ENCODE assay signal across 8 mouse cellular contexts in genomic region chr11:118318678-118319077, GRCm38 (mm10). TPM values are rescaled to one million over a fixed set of nuclear protein-coding genes. Genes with fewer than 3 reads are reported as not detected.
DNase-seq lines count a peak whose midpoint lies in the region; ATAC-seq and TF ChIP-seq lines count a peak whose summit lies in the region.

No protein-coding gene starts in this region.

- no peak overlapping the region for H3K27ac ChIP-seq in liver, adult 2 months (replicated peaks; ENCODE audit: insufficient read depth, low read depth, low read length)
- H3K27ac ChIP-seq in liver, embryonic 12.5 days: no peak overlapping the region

- DNase-seq in cerebellum, postnatal 14 days: peak; percentile 45 to 70
- no peak for DNase-seq in cerebellum, adult 11-12 months
- peak; percentile 9 for DNase-seq in liver, adult 2 months (ENCODE audit: extremely low read depth, low read depth, low spot score)
- DNase-seq in lung, adult 18-20 months: peak; percentile 51 to 70
- DNase-seq in testis, postnatal 10 days (ENCODE audit: low spot score): peak; percentile 69

- no peak for ATAC-seq in liver, embryonic 12.5 days
- ATAC-seq in common myeloid progenitor, adult 5-6 weeks (replicated peaks; ENCODE audit: low read depth, poor library complexity, severe bottlenecking): peak; percentile 55; the same call in 1 of the 2 replicates
- no peak for ATAC-seq in erythroid progenitor cell, adult 5-6 weeks (replicated peaks; ENCODE audit: low FRiP score, poor library complexity, severe bottlenecking)

- H3K4me3 ChIP-seq in liver, adult 2 months (ENCODE audit: insufficient read depth, low read depth, low read length): no peak overlapping the region
- H3K4me3 ChIP-seq in liver, embryonic 12.5 days: no peak overlapping the region

- H3K9ac ChIP-seq in liver, adult 2 months (ENCODE audit: low read depth, low read length): no peak overlapping the region
- H3K9ac ChIP-seq in liver, embryonic 12.5 days: no peak overlapping the region

- H3K9me3 ChIP-seq in liver, embryonic 12.5 days (replicated peaks): no peaks in the 10 kb centered on the region

- H3K36me3 ChIP-seq in liver, adult 2 months (ENCODE audit: control insufficient read depth, insufficient read depth, low read length): no peaks in the 10 kb centered on the region
- H3K36me3 ChIP-seq in liver, embryonic 12.5 days: no peaks in the 10 kb centered on the region

- H3K4me1 ChIP-seq in liver, adult 2 months (ENCODE audit: control insufficient read depth, insufficient read depth, low read length): no peaks in the 10 kb centered on the region
- peaks cover 13% of the 10 kb centered on the region for H3K4me1 ChIP-seq in liver, embryonic 12.5 days

- no peak for TF ChIP-seq POLR2A in liver, adult 2 months (IDR thresholded peaks at IDR 0.05; ENCODE audit: extremely low read depth, insufficient read depth, low read length)

- no peaks in the 10 kb centered on the region for H3K79me2 ChIP-seq in liver, adult 2 months (ENCODE audit: control insufficient read depth, insufficient read depth, low read length)

- 63% methylated on average over 5 of the region's 5 CpGs for WGBS in liver, adult 2 months
- WGBS in liver, embryonic 12.5 days (ENCODE audit: insufficient replicate concordance): 44% methylated on average over 5 of the region's 5 CpGs

- no peaks in the 10 kb centered on the region for H3K27me3 ChIP-seq in liver, adult 2 months (ENCODE audit: control insufficient read depth, insufficient read depth, low read length)
- H3K27me3 ChIP-seq in liver, embryonic 12.5 days (replicated peaks): no peaks in the 10 kb centered on the region

- H3K4me2 ChIP-seq in liver, embryonic 12.5 days: no peak overlapping the region

- TF ChIP-seq CTCF in liver, adult 2 months (IDR thresholded peaks at IDR 0.05; ENCODE audit: low read depth, low read length): peak; percentile 71

RNA-seq across cellular contexts. Expression of gene Cep295nl, which starts 23.6 kb away (rescaled TPM):
- not detected in 2 replicates for total RNA-seq in liver, adult 2 months (2014; rRNA removed)
- not detected in 2 replicates for polyA plus RNA-seq in liver, adult 2 months (2012; rRNA removed)
- polyA plus RNA-seq in liver, embryonic 12.5 days (2016; fragmentation: Nextera tagmentation; extraction: Ambion mirVana): 0.08 and 0.11 TPM in 2 replicates
- not detected in 2 replicates for total RNA-seq in common myeloid progenitor, adult 5-6 weeks (2017)
- total RNA-seq in erythroid progenitor cell, adult 5-6 weeks (2015; ENCODE audit: low replicate concordance): not detected in 2 replicates
- total RNA-seq in erythroid progenitor cell, adult 5-6 weeks (2017; ENCODE audit: low replicate concordance): not detected in 2 replicates

RNA-seq across cellular contexts. Expression of gene Usp36, which starts 28.6 kb away (rescaled TPM):
- total RNA-seq in liver, adult 2 months (2014; rRNA removed): 2.7 and 4.0 TPM in 2 replicates
- 7.5 and 12.3 TPM in 2 replicates for polyA plus RNA-seq in liver, adult 2 months (2012; rRNA removed)
- 12.5 and 14.3 TPM in 2 replicates for polyA plus RNA-seq in liver, embryonic 12.5 days (2016; fragmentation: Nextera tagmentation; extraction: Ambion mirVana)
- 9.9 and 14.9 TPM in 2 replicates for total RNA-seq in common myeloid progenitor, adult 5-6 weeks (2017)
- 1.4 and 2.9 TPM in 2 replicates for total RNA-seq in erythroid progenitor cell, adult 5-6 weeks (2015; ENCODE audit: low replicate concordance)
- 0.90 and 0.91 TPM in 2 replicates for total RNA-seq in erythroid progenitor cell, adult 5-6 weeks (2017; ENCODE audit: low replicate concordance)

RNA-seq across cellular contexts. Expression of gene Timp2, which starts 36.9 kb away (rescaled TPM):
- total RNA-seq in liver, adult 2 months (2014; rRNA removed): 2.6 and 4.6 TPM in 2 replicates
- polyA plus RNA-seq in liver, adult 2 months (2012; rRNA removed): 7.7 and 7.9 TPM in 2 replicates
- polyA plus RNA-seq in liver, embryonic 12.5 days (2016; fragmentation: Nextera tagmentation; extraction: Ambion mirVana): 8.7 and 9.9 TPM in 2 replicates
- 8.9 and 24.3 TPM in 2 replicates for total RNA-seq in common myeloid progenitor, adult 5-6 weeks (2017)
- 11.3 and 14.1 TPM in 2 replicates for total RNA-seq in erythroid progenitor cell, adult 5-6 weeks (2015; ENCODE audit: low replicate concordance)
- 9.0 and 16.9 TPM in 2 replicates for total RNA-seq in erythroid progenitor cell, adult 5-6 weeks (2017; ENCODE audit: low replicate concordance)
